Mouse (Mus musculus) cerebellum, postnatal 10 days (tissue): ENCODE data around the gene Krt25.

ENCODE experiments used
- DNase-seq, 2 experiments: peaks; one replicate each; pipeline ENCODE4 v3.0.0; 2021; ENCODE audit warnings: mixed read lengths in 2 of 2

Krt25 gene

GRCm38 (mm10) chr11:99275624-99276023 is 47.1 kb downstream of the Krt25 start:
- no peak for DNase-seq

- DNase-seq: no peak
Measured at GRCm38 (mm10) chr11:99272721-99273120, 50.0 kb downstream of the Krt25 start.

GRCm38 (mm10) chr11:99269192-99269591 is 53.6 kb downstream of the Krt25 start:
- DNase-seq: no peak

GRCm38 (mm10) chr11:99265796-99266195 is 57.0 kb downstream of the Krt25 start:
- DNase-seq: no peak
